Mouse (Mus musculus) layer of hippocampus, postnatal 25 days (tissue): ENCODE measurements at regions not wholly inside any gene's neighbourhood (a gene's known extent, or its start where the extent isn't known, plus 50 kb on each side); places are given as distances from the start of the nearest gene placed in this dataset.
"Not testable (repeated sequence)": the region's sequence is repeated elsewhere in the genome, so short reads cannot be mapped to it uniquely, and the experiment has no call there.

ENCODE experiments used
- DNase-seq, 2 experiments: peaks; one replicate each; pipeline ENCODE4 v3.0.0; 2022; ENCODE audit warnings: mixed read lengths in 2 of 2, low spot score in 1 of 2; ENCODE audit errors: extremely low spot score in 1 of 2

DNA sequence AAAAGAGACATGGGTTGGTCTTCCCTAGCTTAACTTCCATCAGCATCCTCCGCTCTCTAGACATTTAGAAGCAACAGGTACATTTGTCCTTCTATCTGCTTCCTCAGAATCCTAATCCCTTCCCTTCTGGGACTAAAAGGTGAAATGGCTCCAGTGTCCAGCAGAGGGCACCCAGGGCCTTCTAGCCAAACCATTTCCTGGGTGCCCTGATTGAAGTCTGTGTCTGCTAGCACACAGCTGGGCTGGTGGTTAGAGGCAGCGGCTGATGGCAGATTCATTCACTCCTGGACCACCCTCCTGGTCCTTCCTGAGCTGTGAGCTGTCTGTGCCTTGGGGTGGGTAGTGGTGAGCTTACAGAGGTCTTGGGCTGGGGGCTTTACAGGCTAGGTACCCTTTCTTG lies 76.5 kb upstream of the Col13a1 start:
- peak; percentile 32 to 65 for DNase-seq

DNA sequence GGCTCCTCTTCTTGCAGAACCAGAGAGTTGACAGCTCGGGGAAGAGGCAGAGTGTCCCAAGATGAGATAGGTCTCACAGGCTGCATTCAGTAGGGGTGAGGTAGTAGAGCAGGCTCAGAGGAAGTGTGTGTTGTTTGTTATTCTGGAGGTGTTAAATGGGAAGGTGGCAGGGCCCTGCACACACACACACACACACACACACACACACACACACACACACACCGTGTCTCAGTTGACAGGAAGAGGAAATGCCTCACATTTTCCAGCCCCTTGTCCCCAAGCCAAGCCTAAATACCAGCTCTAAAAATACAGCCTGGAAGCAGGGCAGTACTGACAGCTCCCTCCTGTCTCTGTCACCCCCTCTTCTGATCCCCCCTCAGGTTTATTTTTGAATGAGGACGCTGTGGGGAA lies 70.9 kb upstream of the Col13a1 start:
- DNase-seq, result no peak

- DNase-seq, result no peak
These were observed 65.5 kb upstream of the Col13a1 start for GRCm38 (mm10) chr10:62044408-62044807.

DNA sequence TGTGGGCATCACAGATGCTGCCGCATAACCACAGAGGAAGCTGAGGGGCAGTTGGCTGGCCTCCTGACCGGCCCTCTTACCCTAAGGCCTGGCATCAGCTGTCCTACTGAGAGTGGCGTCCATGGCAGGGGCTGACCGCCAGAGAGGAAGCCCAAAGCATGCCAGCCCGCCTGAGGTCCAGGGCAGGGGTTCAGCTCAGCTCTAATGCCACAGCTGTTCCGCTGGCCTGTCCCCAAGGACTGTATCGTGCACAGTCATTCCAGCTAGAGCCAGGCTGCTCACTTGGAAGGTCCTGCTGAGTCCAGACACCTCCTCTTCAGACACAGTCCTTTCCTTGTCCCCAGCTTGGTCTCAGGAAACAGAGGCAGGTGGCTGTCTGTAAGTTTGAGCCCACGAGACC lies 61.0 kb upstream of the Col13a1 start:
- no peak for DNase-seq

GRCm38 (mm10) chr10:62038656-62039055 lies 59.7 kb upstream of the Col13a1 start:
- DNase-seq, result no peak

GRCm38 (mm10) chr10:62037402-62038199 lies 58.7 kb upstream of the Col13a1 start:
- no peak for DNase-seq

- DNase-seq, result no peak
These were observed 57.9 kb upstream of the Col13a1 start for GRCm38 (mm10) chr10:62036815-62037214.

- DNase-seq, result no peak
These were observed 55.4 kb upstream of the Col13a1 start for GRCm38 (mm10) chr10:62034291-62034690.

GRCm38 (mm10) chr10:62033748-62034147 lies 54.8 kb upstream of the Col13a1 start:
- DNase-seq, result no peak

GRCm38 (mm10) chr10:62031986-62032385 lies 53.1 kb upstream of the Col13a1 start:
- DNase-seq, result not testable (repeated sequence)

GRCm38 (mm10) chr10:62029271-62029670 lies 50.4 kb upstream of the Col13a1 start:
- no peak for DNase-seq
